Mouse (Mus musculus): ENCODE data around the gene Nnmt. TPM values are rescaled to one million over a fixed set of nuclear protein-coding genes. Genes with fewer than 3 reads are reported as not detected.

Nnmt gene
- polyA plus RNA-seq, 1 experiment = 3.1 TPM

DNA sequence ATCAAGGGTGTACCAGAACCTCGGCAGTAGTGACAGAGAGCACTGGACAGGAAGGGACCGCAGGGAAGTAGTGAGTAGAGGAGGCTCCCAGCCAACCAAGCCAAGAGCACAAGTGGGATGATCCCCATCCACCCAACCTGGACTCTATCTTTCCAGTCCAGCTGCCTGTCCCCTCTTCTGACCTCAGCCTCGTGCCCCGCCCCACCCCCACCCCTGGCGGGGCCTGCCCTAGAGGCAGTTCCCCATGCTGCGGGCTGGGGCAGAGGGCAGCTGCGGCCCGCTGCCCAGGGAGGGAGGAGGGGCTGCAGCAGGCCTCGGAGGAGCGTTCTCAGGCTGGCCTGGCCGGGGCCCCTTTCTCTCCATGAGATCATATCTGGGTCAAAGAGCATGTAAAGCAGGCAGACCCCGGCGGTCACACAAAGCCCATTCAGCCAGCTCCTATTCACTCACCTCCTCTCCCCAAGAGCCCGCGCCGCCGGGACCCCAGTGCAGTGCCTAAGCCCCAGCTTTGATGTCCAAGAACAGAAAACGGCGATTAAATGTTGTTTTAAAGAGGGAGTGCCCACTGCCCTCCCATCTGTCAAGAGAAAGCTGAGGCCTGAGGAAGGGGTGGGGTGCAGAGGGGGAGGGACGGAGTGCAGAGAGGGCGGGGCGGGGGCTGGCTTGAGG lies 44.3 kb upstream of the Nnmt start:
- no peaks in the 10 kb centered on the region for H3K36me3 ChIP-seq (ENCODE audit: control insufficient read depth, insufficient read depth, low read length)
- H3K27ac ChIP-seq (ENCODE audit: insufficient read depth, low read depth, low read length) = no peak overlapping the region
- H3K4me1 ChIP-seq (ENCODE audit: control insufficient read depth, insufficient read depth, low read length) = peaks cover 15% of the 10 kb centered on the region
- H3K4me3 ChIP-seq (ENCODE audit: insufficient read depth, low read depth, low read length) = peak overlapping the region; percentile 6
- WGBS = 15% methylated on average over 22 of the region's 22 CpGs
- DNase-seq = peak; percentile 59
- no peak for TF ChIP-seq POLR2A (IDR thresholded peaks at IDR 0.05; ENCODE audit: low read depth, low read length)
- TF ChIP-seq CTCF (conservative IDR thresholded peaks at IDR 0.05; ENCODE audit: insufficient read depth, insufficient read length, low read depth, low read length) = no peak
- no peaks in the 10 kb centered on the region for H3K27me3 ChIP-seq (replicated peaks; ENCODE audit: control insufficient read depth, insufficient read depth, low read length)

GRCm38 (mm10) chr9:48648285-48649097 lies 43.5 kb upstream of the Nnmt start:
- Histone ChIP-seq H3K4me3 (ENCODE audit: insufficient read depth, low read depth, low read length) (peak overlapping the region; percentile 6; the same call in 1 of the 2 replicates), H3K4me1 (ENCODE audit: control insufficient read depth, insufficient read depth, low read length) (peaks cover 15% of the 10 kb centered on the region), H3K27ac (ENCODE audit: insufficient read depth, low read depth, low read length) (no peak overlapping the region), H3K27me3 (replicated peaks; ENCODE audit: control insufficient read depth, insufficient read depth, low read length) (no peaks in the 10 kb centered on the region), H3K36me3 (ENCODE audit: control insufficient read depth, insufficient read depth, low read length) (no peaks in the 10 kb centered on the region)
- TF ChIP-seq CTCF (conservative IDR thresholded peaks at IDR 0.05; ENCODE audit: insufficient read depth, insufficient read length, low read depth, low read length) (no peak), POLR2A (IDR thresholded peaks at IDR 0.05; ENCODE audit: low read depth, low read length) (no peak)
- DNase-seq = no peak
- 69% methylated on average over 12 of the region's 12 CpGs for WGBS

GRCm38 (mm10) chr9:48647648-48648284 lies 42.8 kb upstream of the Nnmt start:
- Histone ChIP-seq H3K27me3 (replicated peaks; ENCODE audit: control insufficient read depth, insufficient read depth, low read length) (no peaks in the 10 kb centered on the region), H3K4me1 (ENCODE audit: control insufficient read depth, insufficient read depth, low read length) (peaks cover 15% of the 10 kb centered on the region), H3K4me3 (ENCODE audit: insufficient read depth, low read depth, low read length) (no peak overlapping the region), H3K36me3 (ENCODE audit: control insufficient read depth, insufficient read depth, low read length) (no peaks in the 10 kb centered on the region), H3K27ac (ENCODE audit: insufficient read depth, low read depth, low read length) (no peak overlapping the region)
- 52% methylated on average over 10 of the region's 10 CpGs for WGBS
- no peak for TF ChIP-seq POLR2A (IDR thresholded peaks at IDR 0.05; ENCODE audit: low read depth, low read length)
- TF ChIP-seq CTCF (conservative IDR thresholded peaks at IDR 0.05; ENCODE audit: insufficient read depth, insufficient read length, low read depth, low read length) = no peak
- DNase-seq = peak; percentile 35

GRCm38 (mm10) chr9:48646781-48647647 lies 42.1 kb upstream of the Nnmt start:
- 66% methylated on average over 16 of the region's 16 CpGs for WGBS
- Histone ChIP-seq H3K4me3 (ENCODE audit: insufficient read depth, low read depth, low read length) (no peak overlapping the region), H3K36me3 (ENCODE audit: control insufficient read depth, insufficient read depth, low read length) (no peaks in the 10 kb centered on the region), H3K27me3 (replicated peaks; ENCODE audit: control insufficient read depth, insufficient read depth, low read length) (no peaks in the 10 kb centered on the region), H3K4me1 (ENCODE audit: control insufficient read depth, insufficient read depth, low read length) (peaks cover 15% of the 10 kb centered on the region), H3K27ac (ENCODE audit: insufficient read depth, low read depth, low read length) (no peak overlapping the region)
- DNase-seq = peak; percentile 30
- TF ChIP-seq POLR2A (IDR thresholded peaks at IDR 0.05; ENCODE audit: low read depth, low read length) (no peak), CTCF (conservative IDR thresholded peaks at IDR 0.05; ENCODE audit: insufficient read depth, insufficient read length, low read depth, low read length) (no peak)

GRCm38 (mm10) chr9:48646251-48646650 lies 41.3 kb upstream of the Nnmt start:
- peak; percentile 78 for DNase-seq
- H3K27ac ChIP-seq (ENCODE audit: insufficient read depth, low read depth, low read length) = no peak overlapping the region
- H3K36me3 ChIP-seq (ENCODE audit: control insufficient read depth, insufficient read depth, low read length) = no peaks in the 10 kb centered on the region
- peak; percentile 98 for TF ChIP-seq CTCF (conservative IDR thresholded peaks at IDR 0.05; ENCODE audit: insufficient read depth, insufficient read length, low read depth, low read length)
- no peak for TF ChIP-seq POLR2A (IDR thresholded peaks at IDR 0.05; ENCODE audit: low read depth, low read length)
- peaks cover 15% of the 10 kb centered on the region for H3K4me1 ChIP-seq (ENCODE audit: control insufficient read depth, insufficient read depth, low read length)
- no peaks in the 10 kb centered on the region for H3K27me3 ChIP-seq (replicated peaks; ENCODE audit: control insufficient read depth, insufficient read depth, low read length)
- H3K4me3 ChIP-seq (ENCODE audit: insufficient read depth, low read depth, low read length) = no peak overlapping the region
- 23% methylated on average over 4 of the region's 4 CpGs for WGBS

GRCm38 (mm10) chr9:48645648-48646126 lies 40.7 kb upstream of the Nnmt start:
- H3K4me3 ChIP-seq (ENCODE audit: insufficient read depth, low read depth, low read length) = no peak overlapping the region
- TF ChIP-seq CTCF (conservative IDR thresholded peaks at IDR 0.05; ENCODE audit: insufficient read depth, insufficient read length, low read depth, low read length) (no peak), POLR2A (IDR thresholded peaks at IDR 0.05; ENCODE audit: low read depth, low read length) (no peak)
- H3K36me3 ChIP-seq (ENCODE audit: control insufficient read depth, insufficient read depth, low read length) = no peaks in the 10 kb centered on the region
- H3K27ac ChIP-seq (ENCODE audit: insufficient read depth, low read depth, low read length) = no peak overlapping the region
- 42% methylated on average over 4 of the region's 4 CpGs for WGBS
- no peaks in the 10 kb centered on the region for H3K27me3 ChIP-seq (replicated peaks; ENCODE audit: control insufficient read depth, insufficient read depth, low read length)
- peaks cover 15% of the 10 kb centered on the region for H3K4me1 ChIP-seq (ENCODE audit: control insufficient read depth, insufficient read depth, low read length)
- no peak for DNase-seq
